Mouse (Mus musculus): ENCODE results near the gene Manea.

The Manea gene

GRCm38 (mm10) chr4:26346443-26347106 lies at the start of gene Manea:
Manea (minus strand) TSS chr4:26346891.
- peak; percentile 10; the same call in 1 of the 2 replicates for TF ChIP-seq GATA4 (IDR thresholded peaks at IDR 0.05; ENCODE audit: insufficient replicate concordance, low read length)

- TF ChIP-seq GATA4 (IDR thresholded peaks at IDR 0.05; ENCODE audit: insufficient replicate concordance, low read length) = no peak
Observed at GRCm38 (mm10) chr4:26354616-26355015, 7.9 kb upstream of the Manea start.

DNA sequence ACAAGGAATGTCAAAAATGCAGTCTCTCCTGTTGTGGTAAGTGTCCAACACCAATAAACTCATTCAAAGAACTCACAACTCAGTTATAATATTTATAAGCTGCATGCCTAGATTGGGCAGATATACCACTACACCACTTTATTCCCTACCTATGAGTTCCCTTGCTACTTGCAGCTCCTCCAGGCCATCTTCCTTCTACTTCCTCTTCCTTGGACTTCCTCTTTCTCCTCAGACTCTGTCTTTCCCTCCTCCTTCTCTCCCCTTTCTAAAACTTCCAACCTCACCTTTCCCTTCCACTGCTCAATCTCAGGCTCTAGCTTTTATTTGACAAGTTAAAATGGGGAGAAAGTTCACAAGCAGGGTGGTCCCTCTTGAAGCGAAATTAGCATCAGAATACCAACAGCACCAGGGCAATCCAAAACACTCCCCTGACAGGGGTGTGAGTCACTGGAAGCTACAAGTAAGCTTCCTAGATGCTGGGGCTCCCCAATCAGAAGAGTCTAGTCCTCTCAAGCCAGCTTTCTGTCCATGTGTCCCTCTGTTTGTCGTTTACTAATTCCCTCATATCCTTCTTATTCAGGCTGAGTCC lies 7.0 kb upstream of the Manea start:
- no peak for TF ChIP-seq GATA4 (IDR thresholded peaks at IDR 0.05; ENCODE audit: insufficient replicate concordance, low read length)

DNA sequence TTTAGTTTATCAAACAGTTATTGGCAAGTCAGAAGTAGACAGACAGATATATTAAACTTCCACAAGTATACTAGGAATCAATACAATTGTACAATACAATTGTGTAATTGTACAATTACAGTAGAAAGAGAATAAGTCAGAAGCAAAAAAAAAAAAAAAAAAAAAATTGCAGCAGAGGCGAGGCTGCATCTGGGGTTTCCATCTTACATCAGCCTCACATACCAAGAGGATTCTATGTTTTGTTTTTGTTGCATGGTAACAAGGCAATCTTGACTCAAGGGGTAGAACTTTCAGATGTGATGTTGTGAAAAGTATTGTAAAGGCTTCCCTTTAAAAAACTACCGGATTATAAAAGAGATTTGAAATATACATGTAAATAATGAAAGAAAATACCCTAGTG lies 548 bp upstream of the Manea start:
- no peak for TF ChIP-seq GATA4 (IDR thresholded peaks at IDR 0.05; ENCODE audit: insufficient replicate concordance, low read length)

GRCm38 (mm10) chr4:26345741-26346442 lies 799 bp downstream of the Manea start:
- TF ChIP-seq GATA4 (IDR thresholded peaks at IDR 0.05; ENCODE audit: insufficient replicate concordance, low read length) = no peak

- no peak for TF ChIP-seq GATA4 (IDR thresholded peaks at IDR 0.05; ENCODE audit: insufficient replicate concordance, low read length)
Observed at GRCm38 (mm10) chr4:26345080-26345479, 1.6 kb downstream of the Manea start.

DNA sequence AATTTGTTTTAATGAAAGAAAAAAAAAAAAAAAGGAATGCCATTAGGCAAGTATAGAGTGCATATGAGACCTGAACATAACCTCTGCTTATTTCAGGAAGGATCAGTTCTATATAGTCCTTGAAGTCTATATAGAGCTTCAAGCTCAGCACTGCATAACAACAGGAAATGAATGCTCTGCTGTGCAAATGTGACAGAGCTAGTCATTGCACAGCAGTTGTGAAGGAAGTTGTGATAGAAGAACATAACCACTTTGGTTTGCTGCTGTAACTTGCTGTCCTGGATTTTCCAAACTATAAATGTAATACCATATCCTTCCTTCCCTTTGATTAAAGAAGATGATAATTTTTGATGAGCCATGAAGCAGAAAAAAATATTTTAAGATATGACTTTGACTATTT lies 4.3 kb downstream of the Manea start:
- no peak for TF ChIP-seq GATA4 (IDR thresholded peaks at IDR 0.05; ENCODE audit: insufficient replicate concordance, low read length)

DNA sequence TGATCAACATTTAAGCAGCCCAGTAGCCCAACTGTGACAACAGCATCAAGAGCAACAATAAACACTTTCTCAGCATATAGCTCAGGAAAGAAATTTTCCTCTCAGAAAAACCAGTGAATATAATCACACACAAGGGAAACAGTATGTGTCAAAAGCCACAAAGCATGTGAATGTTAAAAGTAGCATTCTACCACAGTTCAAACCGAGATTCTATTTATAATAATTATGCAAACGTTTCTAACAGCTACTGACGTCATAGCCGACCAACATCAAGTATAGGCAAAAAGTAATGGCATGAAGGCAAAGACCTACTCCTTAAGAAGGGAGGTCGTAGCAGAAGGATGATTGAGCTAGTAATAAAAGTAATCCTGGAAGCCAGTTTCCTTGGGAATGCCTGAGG lies 8.1 kb downstream of the Manea start:
- no peak for TF ChIP-seq GATA4 (IDR thresholded peaks at IDR 0.05; ENCODE audit: insufficient replicate concordance, low read length)

GRCm38 (mm10) chr4:26336563-26336962 lies 10.1 kb downstream of the Manea start:
- TF ChIP-seq GATA4 (IDR thresholded peaks at IDR 0.05; ENCODE audit: insufficient replicate concordance, low read length) = no peak

DNA sequence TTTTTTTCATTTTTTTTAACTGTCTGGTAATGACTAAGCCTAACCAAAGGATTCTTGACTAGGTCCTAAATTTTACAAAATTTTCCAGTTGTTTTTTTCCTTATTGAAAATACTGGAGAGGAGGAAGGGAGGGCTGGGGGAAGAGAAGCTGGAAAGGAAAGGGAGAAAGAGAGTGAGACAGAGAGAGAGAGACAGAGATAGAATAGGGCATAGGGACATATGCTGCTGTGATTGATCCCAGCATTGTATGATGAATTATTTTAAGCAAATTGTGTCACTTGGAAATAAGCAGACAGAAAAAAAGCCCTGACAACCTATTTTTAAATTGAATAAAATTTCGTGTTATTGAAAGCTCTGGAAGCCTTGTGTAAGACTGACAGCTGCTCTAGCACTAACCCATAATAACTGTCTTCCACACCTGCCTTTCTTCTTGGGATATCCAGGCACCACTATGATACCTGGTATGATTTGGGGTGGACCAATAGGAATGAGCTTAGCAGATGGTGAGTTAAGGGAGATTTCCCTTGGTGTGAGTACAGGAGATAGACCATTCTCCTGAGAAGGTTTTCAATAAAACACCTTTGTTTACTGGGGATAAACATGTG lies 69.5 kb downstream of the Manea start:
- no peak for TF ChIP-seq GATA4 (IDR thresholded peaks at IDR 0.05; ENCODE audit: insufficient replicate concordance, low read length)

- no peak for TF ChIP-seq GATA4 (IDR thresholded peaks at IDR 0.05; ENCODE audit: insufficient replicate concordance, low read length)
Observed at GRCm38 (mm10) chr4:26276264-26276663, 70.4 kb downstream of the Manea start.

DNA sequence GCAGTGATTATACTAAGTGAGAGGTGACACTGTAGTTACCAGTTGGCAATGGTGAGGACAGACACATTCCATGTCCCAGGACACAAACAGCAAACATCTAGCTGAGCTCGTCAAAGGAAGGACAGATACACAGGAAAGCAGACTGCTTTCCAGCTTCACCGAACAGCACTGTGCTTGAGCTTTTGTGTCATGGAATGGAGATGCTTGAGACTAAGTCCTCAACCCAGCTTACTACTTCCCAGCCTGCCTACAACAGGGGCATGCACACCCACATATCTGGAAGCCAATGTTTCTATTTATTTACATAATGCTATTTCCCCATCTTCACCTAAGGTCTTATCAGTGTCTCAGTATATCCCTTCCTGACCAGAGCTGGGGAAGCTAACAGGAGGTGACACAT lies 70.9 kb downstream of the Manea start:
- no peak for TF ChIP-seq GATA4 (IDR thresholded peaks at IDR 0.05; ENCODE audit: insufficient replicate concordance, low read length)

All from liver, adult (tissue).